Mouse (Mus musculus) lung, adult 2 months (tissue): ENCODE results near the gene Dock10.

ENCODE experiments used
- CTCF ChIP-seq: fragments of 200-500 bp; IDR thresholded peaks from 2 replicates; pipeline ENCODE4 v1.5.1; 2011; ENCODE audit warnings: mild to moderate bottlenecking, low read length, control low read depth; ENCODE audit not compliant: insufficient read depth
- POLR2A ChIP-seq: fragments of 200-500 bp; IDR thresholded peaks from 2 replicates; pipeline ENCODE4 v1.6.1; 2011; ENCODE audit warnings: low read depth, mild to moderate bottlenecking, control low read depth, low read length, borderline replicate concordance; ENCODE audit errors: extremely low read depth

- TF ChIP-seq POLR2A (no peak), CTCF (no peak)
These were observed 2.8 kb downstream of the Dock10 start for GRCm38 (mm10) chr1:80755296-80756059.
